Mouse (Mus musculus): Measurements from ENCODE around the gene Gm38655. TPM values are rescaled to one million over a fixed set of nuclear protein-coding genes. Genes with fewer than 3 reads are reported as not detected.
A peak's percentile ranks its signal among the peaks of the same experiment; 100 is the strongest.
"Not testable (repeated sequence)": the region's sequence is repeated elsewhere in the genome, so short reads cannot be mapped to it uniquely, and the experiment has no call there.

The Gm38655 gene
- total RNA-seq, 2 experiments from 2014 or later = not detected

DNA sequence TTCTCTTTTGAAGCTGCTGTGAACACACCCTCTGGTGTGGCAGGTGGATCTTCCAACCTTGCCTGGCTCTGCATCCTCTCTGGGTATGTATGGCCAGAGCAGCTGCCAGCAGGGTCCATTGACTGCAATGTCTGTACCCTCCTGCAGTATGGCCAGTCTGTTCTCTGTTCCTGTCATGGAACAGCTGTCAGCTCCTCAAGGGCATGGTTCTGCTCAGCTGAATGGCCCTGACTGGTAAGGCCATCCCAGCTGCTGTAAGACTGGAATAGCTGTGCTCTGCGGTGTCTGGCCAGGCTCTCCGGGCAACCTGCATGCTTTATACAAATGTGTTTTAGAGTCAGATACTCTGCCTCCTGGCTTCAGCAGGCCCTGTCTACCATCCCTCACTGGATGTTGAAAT is 5.6 kb downstream of the Gm38655 start:
- DNase-seq = peak; percentile 20

DNA sequence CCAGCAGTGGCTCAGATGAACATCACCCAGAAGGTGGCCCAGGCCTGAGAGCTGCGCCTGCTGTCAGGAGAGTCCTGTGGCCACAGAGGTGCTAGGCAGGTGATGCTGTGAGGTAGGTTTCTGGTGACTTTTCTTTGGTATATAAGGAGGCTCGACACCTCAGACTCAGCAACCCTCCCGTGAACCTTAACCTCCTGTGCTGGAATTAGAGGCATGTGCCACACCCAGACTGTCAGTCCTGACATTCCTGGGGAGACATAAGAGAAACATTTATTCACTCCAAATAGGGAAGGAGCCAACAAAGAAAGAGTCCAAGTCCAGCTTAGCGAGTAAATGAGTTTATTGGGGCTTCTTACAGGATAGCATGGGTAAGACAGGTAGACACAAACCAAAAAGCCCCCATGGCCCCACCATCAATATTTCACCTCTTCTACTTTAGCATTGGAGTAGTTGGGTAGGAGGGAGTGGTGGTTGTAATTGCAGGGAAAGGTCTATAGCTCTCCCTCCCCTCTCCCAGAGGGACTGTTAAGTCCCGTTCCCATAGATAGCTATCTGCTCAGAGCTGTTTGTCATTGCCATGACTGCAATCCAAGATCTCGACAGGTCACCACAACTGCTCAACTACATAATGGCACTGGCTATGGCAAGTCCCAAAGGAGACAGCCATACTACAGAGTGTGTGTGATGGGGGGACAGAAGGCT is 9.2 kb downstream of the Gm38655 start:
- DNase-seq = no peak

DNA sequence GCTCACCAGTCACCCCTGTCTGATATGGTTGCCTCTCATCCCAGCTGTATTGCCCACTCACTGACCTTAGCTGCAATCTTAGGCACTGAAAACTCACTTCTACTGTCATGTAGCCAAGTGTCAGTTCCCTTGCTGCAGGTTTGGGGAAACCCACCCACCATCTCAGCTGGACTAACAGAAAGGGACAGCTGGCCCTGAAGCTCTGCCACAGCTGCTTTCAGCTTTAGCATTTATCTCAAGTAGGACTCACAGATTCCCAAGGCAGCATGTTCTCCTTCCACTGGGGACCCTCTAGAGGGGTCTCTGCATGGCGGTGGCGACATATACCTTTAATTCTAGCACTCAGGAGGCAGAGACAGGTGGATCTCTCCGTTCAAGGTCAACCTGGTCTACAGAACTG is 10.5 kb downstream of the Gm38655 start:
- DNase-seq = no peak

DNA sequence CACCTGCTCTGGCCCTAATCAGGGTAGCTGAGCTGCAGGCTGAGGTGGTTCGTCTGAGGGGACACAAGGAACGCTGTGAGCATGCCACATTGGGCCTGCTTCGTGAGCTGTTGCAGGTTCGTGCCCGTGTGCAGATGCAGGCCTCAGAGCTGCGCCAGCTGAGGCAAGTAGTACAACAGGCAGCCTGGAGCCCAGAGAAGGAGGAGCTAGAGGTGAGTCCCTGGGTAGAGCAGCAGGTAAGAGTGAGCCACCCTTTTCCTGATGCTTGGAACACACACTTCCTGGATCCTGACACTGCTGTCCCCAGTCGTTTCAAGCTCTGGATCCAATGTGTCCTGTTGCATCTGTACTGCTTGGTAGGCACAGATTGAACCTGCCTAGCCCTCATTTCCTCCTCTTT is 11.9 kb downstream of the Gm38655 start:
- DNase-seq = no peak

DNA sequence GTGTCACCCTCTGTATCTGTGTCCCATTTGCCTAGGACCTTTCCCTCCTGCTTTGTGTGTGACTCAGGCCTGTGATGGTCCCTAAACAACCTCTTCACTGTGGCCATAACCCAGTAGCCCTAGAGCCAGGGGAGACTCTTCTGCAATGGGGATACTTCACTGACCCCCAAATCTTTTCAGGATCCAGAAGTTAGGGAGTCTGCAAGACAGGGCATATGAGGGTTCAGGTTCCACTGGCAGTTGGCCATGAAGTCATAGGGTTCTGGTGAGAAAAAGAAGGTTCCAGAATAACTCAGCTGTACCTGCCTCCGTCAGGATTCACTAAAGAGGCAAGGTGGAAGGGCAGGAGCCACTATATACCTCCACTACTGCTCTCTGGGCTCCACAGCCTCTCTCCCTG is 13.1 kb downstream of the Gm38655 start, which contains the start of gene Ccdc154:
TSS of gene Ccdc154 (plus strand) at position 301 of the 400 bp plus-strand sequence.
- no peak for DNase-seq

DNA sequence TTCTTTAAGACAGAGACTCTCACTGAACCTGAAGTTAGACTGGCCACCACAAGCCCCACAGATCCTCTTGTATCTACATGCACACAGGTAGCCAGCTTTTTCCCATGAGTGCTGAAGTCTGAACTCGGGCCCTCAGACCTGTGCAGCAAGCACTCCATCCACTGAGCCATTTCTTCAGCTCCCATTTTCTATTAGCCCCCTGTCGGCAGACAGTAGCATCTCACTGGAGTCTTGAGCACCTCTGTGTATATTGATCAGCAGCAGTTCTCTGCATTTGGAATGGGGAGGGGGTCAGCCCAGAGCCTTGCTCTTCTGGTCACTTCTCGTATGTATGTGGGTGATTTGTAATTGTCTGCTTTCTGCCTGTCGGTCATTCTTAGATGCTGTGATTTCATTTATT is 35.3 kb downstream of the Gm38655 start:
- no peak for DNase-seq

DNA sequence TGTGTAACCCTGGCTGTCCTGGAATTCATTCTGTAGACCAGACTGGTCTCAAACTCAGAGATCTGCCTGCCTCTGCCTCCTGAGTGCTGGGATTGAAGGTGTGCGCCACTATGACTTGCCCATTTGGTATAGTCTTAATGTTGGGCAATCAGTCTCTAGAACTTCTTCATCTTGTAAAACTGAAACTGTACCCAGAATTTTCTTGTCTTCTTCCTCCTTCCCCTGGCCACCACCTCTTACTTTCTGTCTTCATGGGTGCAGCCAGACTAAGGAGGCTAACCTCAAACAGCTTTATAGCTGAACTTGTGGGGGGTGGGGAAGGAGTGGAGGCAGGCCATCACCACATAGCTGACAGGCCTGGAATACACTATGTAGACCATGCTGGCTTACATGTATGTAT is 36.5 kb downstream of the Gm38655 start:
- DNase-seq = no peak

DNA sequence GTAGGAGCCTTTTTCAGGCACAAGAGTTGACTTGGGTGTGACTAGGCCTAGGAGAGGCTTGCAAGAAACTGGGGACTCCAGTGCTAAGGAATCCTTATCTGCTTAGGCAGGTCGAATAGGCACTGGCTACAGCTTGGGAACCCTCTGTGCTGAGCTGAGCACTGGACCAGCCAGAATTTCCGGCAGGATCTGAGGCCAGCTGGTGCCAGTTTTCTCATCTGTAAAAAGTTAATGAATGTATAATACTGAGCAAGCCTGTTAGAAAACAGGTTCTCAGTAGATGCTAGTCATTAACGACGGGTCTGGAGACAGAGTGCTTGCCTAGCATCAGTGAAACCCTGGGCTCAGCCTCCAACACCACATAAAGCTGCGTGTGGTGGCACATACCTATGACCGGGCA is 39.6 kb downstream of the Gm38655 start:
- no peak for DNase-seq

DNA sequence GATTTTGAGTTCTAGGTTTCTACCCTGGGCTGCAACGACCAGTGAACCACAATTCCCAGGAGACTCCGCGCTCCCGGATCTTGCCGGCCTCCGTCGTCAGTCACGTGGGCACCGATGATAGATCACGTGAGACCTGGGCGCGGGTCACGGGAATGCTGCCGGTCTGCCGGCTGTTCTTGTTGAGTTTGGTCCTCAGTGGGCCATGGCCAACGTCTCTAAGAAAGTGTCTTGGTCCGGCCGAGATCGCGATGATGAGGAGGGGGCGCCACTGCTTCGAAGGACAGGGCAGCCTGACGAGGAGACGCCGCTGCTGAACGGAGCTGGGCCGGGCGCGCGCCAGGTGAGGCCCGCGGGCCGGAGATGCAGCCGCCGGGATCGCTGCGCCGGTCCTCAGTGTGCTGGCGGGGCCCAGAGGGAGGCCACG is 42.0 kb downstream of the Gm38655 start, which contains the start of gene Clcn7:
TSS of gene Clcn7 (plus strand) at position 117 of the 424 bp plus-strand sequence.
- DNase-seq = peak; percentile 96

DNA sequence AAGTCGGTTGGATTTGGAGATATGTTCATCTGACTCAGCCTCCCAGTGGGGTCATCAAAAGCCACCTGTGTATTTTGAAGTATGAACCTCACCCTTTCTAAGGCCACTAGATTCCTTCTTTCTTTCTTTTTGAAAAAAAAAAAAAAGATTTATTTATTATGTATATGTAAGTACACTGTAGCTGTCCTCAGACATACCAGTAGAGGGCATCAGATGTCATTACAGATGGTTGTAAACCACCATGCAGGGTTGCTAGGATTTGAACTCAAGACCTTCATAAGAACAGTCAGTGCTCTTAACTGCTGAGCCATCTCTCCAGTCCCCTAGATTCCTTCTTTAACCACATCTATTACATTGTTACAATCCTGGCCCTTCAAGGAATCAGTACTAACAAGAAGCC is 45.2 kb downstream of the Gm38655 start:
- DNase-seq = no peak

DNA sequence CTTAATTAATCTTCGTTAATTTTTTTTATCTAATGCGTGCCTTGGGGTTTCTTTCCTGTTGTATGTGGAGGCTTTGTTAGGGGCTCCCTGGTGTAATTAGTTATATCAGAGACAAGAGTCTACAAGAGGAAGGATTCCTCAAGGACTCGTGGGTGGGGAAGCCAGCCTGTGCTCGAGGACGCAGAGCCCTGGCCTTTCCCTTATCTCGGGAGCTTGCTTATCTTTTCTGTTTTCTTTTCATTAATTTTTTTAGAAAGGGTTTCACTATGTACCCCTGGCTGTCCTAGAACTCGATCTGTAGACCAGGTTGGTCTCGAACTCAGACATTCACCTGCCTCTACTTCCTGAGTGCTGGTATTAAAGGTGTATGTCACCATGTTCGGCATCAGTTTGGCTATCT is 47.6 kb downstream of the Gm38655 start:
- DNase-seq = peak; percentile 13

DNA sequence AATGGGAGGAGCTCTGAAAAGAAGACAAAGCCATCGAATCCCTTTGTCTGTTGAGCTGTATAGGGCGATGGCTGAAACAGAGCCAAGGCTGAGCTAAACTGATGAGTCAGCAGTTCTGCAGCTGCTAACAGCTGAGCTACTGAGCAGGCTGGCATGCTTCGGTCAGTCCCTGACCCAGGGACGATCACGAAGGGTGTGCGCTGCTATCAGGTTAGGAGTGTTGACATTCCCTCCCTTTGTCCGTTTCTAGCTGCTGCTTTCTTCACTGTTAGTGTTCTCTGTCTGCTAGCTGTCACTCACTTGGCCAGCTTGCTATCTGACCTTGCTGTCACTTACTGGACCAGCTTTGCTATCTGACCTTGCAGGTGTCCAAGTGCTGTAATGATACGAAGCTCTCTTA is 48.2 kb downstream of the Gm38655 start:
- peak; percentile 63 for DNase-seq

DNA sequence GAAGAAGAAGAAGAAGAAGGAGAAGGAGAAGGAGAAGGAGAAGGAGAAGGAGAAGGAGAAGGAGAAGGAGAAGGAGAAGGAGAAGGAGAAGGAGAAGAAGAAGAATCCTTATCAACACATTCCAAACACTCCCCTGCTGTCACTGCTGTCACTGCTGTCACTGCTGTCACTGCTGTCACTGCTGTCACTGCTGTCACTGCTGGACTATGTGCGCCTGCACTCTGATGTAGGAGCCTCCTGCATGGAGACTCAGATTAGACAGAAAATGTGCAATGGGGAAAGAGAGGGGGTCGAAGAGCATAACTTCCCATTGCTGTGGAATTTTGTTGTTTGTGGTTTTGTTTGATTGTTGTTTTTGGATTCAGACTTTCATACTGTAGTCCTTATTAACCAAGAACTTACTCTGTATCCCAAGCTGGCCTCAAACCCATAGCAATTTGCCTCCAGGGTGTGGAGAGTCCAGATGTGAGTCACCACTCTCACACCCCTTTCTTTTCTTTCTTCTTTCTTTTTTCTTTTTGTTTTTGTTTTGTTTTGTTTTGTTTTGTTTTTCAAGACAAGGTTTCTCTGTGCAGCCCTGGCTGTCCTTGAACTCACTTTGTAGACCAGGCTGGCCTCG is 49.7 kb downstream of the Gm38655 start:
- DNase-seq = not testable (repeated sequence)

DNA sequence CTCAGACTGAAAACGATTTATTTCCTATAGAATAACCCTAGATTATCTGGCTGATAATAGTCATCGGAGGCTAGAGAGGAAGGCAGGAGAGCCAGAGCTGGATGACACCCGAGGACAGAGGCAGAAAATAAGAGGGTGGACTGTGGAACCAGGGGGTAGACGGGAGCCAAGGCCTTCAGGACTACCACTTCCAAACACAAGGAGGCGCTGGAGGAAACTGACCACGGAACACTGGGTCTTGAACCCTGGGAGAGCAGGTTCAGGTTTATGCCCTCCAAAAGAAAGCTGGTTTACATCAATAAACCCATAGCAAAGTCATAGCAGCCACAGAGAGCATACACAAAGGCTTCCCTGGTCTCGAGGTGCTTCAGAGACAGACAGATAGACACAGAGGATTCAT is 51.3 kb downstream of the Gm38655 start:
- DNase-seq = no peak

Other genes starting within 250 kb of the Gm38655 start
- 100 to 1,000 TPM in 1 of 2 experiments, 10 to 100 TPM in 1; 63.8 to 110 TPM for gene Mapk8ip3, start 238.5 kb downstream of the Gm38655 start, total RNA-seq (2021)
- 10 to 100 TPM; 38.4 to 44.4 TPM for gene Jpt2, start 214.8 kb downstream of the Gm38655 start, total RNA-seq (2021)
- 10 to 100 TPM; 18.7 to 20.0 TPM for gene Cramp1l, start 159.7 kb downstream of the Gm38655 start, total RNA-seq (2021)
- 10 to 100 TPM; 25.0 to 28.2 TPM for gene Ift140, start 159.4 kb downstream of the Gm38655 start, total RNA-seq (2021)
- gene Tmem204, start 91.9 kb downstream of the Gm38655 start, total RNA-seq (2021) = 10 to 100 TPM; 23.1 to 31.8 TPM
- gene Telo2, start 59.5 kb downstream of the Gm38655 start, total RNA-seq (2021) = 10 to 100 TPM; 17.6 to 30.4 TPM
- gene Ptx4, start 54.7 kb downstream of the Gm38655 start, total RNA-seq (2021) = under 1 TPM; 0.18 to 0.69 TPM
- gene Clcn7, start 42.1 kb downstream of the Gm38655 start, total RNA-seq (2021) = 10 to 100 TPM; 29.8 to 33.3 TPM
- gene Ccdc154, start 13.0 kb downstream of the Gm38655 start, total RNA-seq (2021) = not detected
- 10 to 100 TPM; 19.8 to 24.3 TPM for gene BC003965, start 9.1 kb upstream of the Gm38655 start, total RNA-seq (2021)
- gene Unkl, start 12.9 kb upstream of the Gm38655 start, total RNA-seq (2021) = 10 to 100 TPM; 12.3 to 19.8 TPM
- gene Gnptg, start 64.7 kb upstream of the Gm38655 start, total RNA-seq (2021) = 10 to 100 TPM; 30.6 to 30.7 TPM
- gene Tsr3, start 64.7 kb upstream of the Gm38655 start, total RNA-seq (2021) = 10 to 100 TPM; 22.1 to 22.6 TPM
- gene Baiap3, start 80.9 kb upstream of the Gm38655 start, total RNA-seq (2021) = 10 to 100 TPM in 1 of 2 experiments, 1 to 10 TPM in 1; 6.4 to 11.8 TPM
- 100 to 1,000 TPM; 221 to 242 TPM for gene Ube2i, start 99.2 kb upstream of the Gm38655 start, total RNA-seq (2021)
- 1 to 10 TPM; 1.8 to 2.4 TPM for gene Prss34, start 122.9 kb upstream of the Gm38655 start, total RNA-seq (2021)
- gene Prss28, start 133.2 kb upstream of the Gm38655 start, total RNA-seq (2021) = not detected
- not detected for gene Prss29, start 143.2 kb upstream of the Gm38655 start, total RNA-seq (2021)
- gene Tpsab1, start 170.1 kb upstream of the Gm38655 start, total RNA-seq (2021) = 1 to 10 TPM; 3.5 to 4.0 TPM
- 10 to 100 TPM in 1 of 2 experiments, 1 to 10 TPM in 1; 9.8 to 11.1 TPM for gene Tpsb2, start 190.8 kb upstream of the Gm38655 start, total RNA-seq (2021)
- gene Tpsg1, start 193.8 kb upstream of the Gm38655 start, total RNA-seq (2021) = not detected

Data from adrenal gland, postnatal 10 days (tissue).